Mouse (Mus musculus) kidney, adult 11 months (tissue): ENCODE data around the gene Zfp609.
"Not testable (repeated sequence)": the region's sequence is repeated elsewhere in the genome, so short reads cannot be mapped to it uniquely, and the experiment has no call there.

ENCODE experiments used
- DNase-seq: peaks from one replicate; pipeline ENCODE4 v3.0.0; 2022

Gene Zfp609

DNA sequence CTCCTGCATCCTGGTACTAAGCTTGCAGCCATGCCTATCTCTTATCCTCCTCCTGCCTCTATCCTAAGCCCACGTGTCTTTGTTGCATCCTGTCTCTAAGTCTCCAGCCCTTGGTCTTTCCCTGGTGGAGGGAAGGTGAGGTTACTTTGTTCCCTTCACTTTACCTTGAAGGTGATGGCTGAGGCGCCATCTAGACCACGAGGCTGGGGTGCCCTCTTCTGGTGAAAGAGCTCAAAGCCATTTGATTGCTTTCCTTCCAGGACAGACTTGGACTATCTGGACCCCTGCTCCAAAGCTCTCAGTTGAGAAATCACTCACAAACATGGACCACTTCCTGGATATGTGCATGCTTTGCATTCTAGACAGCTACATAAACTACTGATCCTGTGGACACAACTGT is 163.2 kb downstream of the Zfp609 start:
- peak; percentile 53 for DNase-seq

DNA sequence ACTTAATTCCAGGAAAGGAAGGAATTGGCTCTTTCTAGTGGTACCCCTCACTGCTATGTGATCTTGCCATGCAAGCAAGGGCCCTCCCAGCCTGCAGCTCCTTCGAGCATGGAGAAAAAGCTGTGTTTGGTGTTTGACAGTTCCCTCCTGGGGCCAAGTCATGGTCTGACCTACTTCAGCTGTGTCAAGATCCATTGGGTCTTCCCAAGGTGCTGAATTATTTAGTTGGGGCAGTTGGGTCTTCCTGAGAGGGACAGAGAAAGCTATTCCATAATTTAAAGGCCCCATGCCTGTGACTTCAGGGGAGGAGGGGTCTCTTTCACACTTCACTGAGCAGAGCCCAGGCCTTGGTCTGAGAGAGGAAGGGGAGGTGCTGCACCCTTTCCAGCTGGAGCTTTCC is 165.9 kb downstream of the Zfp609 start:
- no peak for DNase-seq

DNA sequence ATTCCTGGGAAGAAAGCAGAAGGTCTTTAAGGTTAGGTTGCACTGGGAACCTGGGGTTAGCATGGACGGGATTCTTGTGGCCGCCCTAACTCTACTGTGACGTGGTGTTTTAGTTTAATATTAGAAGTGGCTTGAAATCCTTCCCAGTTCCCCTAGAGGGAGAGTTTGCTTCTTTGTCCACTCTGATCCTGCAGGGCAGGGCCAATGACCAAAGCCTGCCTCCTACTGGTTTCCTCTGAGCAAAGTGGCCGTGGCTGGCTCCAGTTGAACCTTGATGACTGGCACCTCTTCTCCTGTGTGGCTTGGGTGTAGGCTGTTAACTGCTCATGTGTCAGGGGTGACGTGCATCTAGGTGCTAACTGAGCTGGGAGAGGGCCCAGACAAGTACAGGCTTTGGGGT is 166.3 kb downstream of the Zfp609 start:
- peak; percentile 42 for DNase-seq

DNA sequence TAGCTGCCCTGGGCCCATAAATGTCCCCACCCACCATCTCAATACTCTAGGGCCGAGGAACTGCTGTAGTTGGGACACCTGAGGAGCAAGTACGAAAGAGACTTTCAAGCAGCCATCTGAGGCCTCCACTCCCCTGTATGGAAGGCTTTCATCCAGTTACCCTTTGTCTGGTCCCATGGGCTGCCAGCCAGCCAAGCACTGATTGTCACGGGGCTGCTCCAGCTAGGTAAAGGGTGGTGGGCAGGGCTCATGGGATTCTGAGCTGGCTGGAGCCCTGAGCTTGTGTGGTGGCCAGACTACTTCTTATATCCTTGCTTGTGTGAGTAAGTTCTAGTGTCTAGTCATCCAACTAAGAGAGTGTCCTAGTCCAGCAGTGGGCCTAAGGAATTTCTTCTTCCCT is 170.1 kb downstream of the Zfp609 start:
- DNase-seq, result no peak

DNA sequence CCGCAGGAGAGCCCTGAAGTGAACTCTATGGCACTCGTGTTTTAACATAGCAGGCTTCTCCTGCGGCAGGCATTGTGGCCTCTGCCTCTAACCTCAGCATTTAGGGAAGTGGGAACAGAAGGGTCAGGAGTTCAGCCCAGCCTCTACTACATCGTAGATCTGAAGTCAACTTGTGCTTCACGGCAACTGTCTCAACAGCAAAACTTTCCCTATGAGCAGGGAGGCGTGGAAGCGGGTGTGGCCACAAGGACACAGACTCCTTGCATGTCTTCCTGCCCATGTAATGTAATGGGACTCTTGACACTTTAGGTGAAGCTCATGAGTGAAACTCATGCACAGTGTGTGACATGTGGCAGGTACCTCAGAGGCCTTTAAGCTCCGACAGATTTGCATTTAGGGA is 171.8 kb downstream of the Zfp609 start:
- no peak for DNase-seq

DNA sequence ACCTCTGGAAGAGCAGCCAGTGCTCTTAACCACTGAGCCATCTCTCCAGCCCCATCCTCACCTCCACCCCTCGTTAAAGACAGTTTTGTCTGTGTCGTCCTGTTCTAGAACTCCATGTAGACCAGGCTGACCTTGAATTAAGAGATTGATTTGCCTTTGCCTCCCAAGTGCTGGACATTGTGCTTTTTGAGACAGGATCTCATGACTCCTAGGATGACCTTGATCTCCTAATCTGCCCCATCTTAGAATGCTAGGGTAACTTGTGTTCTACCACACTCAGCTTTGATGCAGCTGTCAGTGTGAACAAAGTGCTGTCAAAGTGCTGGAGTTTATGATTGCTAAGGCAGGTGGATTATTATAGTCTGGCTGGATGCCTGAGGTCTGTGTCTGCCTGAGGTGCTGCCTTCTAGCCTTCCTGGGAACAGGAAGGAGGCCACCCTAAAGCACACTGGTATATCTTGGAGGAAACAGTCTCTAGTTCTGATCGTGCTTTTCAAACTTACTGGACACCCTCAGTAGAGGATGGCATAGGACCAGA is 172.6 kb downstream of the Zfp609 start:
- DNase-seq, result no peak

DNA sequence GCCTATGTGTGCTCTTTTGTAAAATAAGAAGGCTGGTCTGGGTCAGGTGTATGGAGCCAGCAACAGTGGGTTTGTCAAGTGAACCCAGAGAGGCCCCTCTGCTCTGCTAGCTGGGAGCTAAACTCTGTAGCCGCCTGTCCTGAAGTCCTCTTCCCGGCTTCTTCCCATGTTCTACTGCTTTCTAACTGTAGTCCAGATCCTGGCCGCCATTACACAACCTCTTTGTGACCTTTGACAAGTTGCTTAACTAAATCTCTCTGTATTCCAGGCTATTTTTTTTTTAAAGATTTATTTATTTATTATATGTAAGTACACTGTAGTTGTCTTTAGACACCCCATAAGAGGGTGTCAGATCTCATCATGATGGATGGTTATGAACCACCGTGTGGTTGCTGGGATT is 173.6 kb downstream of the Zfp609 start:
- no peak for DNase-seq

DNA sequence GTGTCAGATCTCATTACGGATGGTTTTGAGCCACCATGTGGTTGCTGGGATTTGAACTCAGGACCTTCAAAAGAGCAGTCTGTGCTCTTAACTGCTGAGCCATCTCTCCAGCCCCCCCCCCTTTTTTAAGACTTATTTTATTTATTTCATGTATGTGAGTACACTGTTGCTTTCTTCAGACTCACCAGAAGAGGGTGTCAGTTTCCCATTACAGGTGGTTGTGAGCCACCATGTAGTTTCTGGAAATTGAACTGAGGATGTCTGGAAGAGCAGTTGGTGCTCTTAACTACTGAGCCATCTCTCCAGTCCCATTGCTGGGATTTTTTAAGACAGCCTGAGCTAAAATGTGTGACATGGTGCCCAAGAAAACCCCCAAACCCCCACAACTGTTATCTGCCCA is 175.4 kb downstream of the Zfp609 start:
- not testable (repeated sequence) for DNase-seq

DNA sequence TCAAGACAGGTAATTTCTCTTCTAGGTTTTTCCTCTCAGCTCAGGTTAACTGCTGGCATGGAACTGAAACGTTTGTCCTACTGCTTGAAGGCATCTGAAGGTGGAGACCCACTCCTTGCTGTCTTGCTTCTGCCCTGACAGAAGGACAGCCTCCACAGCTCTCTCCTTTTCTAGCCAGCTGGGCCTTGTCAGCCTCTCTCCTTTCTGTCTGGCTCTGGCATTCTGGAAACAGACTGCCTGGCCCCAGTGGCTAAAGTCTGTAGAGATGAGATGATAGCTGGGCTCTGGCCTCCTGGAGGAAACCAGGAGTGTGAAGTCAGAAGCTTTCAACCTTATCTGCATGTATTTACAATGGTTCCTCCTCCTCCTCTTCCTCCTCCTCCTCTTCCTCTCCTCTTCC is 177.4 kb downstream of the Zfp609 start:
- no peak for DNase-seq

DNA sequence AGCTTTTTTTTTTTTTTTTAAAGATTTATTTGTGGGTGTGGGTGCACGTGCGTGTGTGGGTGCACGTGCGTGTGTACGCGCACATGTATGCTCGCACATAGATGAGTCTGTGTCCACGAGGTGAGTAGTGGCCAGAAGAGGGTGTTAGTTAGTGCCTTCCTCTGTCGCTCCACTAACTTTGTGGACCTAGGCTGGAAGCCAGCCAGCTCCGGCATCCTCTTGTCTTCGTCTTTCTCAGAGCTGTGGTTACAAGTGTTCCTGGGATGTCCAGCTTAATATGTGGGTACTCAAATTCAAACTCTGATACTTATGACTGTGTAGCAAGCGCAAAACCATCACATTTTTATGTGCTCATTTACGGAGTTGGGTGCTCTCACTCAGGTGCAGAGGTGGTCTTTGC is 178.6 kb downstream of the Zfp609 start:
- DNase-seq, result no peak

DNA sequence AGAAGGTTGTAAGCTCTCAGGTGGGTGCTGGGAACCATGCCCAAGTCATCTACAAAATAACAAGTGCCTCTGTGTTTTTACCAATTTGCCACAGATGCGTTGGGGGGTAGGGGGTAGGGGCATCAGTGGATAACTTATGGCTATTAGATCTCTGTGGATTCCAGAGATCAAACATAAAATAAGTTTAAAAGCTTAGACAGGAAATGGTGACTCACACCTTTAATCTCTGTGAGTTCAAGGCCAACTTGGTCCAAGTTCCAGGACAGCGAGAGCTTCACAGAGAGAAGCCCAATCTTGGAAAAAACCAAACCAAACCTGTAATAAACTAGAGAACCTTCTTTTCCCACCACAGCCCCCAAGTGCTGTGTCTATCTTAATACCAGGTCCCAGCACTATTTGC is 180.6 kb downstream of the Zfp609 start:
- DNase-seq, result no peak

DNA sequence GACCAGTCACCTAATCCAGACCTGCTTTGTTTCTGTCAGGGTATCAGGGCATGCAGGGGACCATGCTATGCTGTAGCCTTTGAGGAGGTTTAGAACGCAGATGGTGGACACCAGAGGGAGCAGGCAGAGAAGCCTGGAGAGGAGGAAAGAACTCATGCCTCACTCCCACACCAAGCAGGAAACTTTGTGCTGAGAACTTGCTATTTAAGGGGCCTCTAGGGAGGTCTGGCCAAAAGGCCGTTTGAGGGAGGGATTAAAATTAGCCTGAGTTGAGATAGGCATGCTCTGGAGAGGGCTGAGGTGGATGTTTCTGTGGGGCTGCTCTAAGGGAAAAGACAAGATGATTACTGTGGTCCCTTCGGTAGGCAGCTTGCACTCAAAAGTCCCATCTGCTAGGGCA is 181.4 kb downstream of the Zfp609 start:
- DNase-seq, result no peak

DNA sequence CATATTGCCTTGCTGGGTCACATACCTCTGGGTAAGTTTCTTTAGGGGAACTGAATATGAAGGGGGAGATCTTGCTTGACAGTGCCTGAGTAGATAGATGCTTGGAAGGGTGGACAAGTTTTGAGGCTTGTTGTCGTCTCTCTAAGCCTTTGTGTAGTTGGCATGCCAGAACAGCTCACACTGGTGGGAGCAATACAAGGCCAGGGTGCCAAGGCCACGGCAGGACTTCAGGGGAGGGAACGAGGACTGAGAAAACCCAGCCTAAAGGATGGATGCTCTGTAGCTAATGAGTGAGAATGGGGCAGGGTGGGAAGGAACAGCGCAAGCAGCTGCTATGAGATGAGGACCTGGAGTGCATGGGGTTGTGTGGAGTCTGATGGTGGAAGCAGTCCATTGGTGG is 182.4 kb downstream of the Zfp609 start:
- no peak for DNase-seq

DNA sequence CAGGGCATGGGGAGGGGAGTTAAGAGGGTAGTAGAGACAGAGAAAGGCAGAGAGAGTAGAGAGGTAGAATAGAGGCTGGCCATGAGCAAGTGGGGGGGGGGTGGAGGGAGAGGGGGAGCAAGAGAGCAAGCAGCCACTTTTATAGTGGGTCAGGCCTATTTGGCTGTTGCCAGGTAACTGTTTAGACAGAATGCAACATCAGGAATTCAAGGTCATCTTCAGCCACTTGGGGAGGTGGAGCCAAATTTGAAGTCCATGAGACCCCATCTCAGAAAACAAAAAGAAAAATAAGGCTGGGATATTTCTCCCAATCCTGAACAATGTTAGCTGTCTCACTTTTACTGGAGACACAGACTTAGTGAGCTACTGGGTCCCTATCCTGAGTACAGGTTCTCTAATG is 184.8 kb downstream of the Zfp609 start:
- no peak for DNase-seq
